Mouse (Mus musculus) lung, embryonic 16.5 days (tissue): ENCODE measurements around the gene Lrrc52. TPM values are rescaled to one million over a fixed set of nuclear protein-coding genes. Genes with fewer than 3 reads are reported as not detected.

Source experiments
- ATAC-seq: fragments of 200-750 bp; cut with Nextera tagmentation; 2 replicates; pipeline ENCODE4 v1.8.0; 2017; ENCODE audit warnings: low read depth, mild to moderate bottlenecking, moderate library complexity
- H3K27ac ChIP-seq: fragments of 300-500 bp; sonication (generic); 2 replicates; pipeline ENCODE4 v1.5.1; 2014; ENCODE audit warnings: mild to moderate bottlenecking, control low read depth, low read length
- H3K27me3 ChIP-seq: fragments of 300-500 bp; sonication (generic); 2 replicates; pipeline ENCODE4 v1.6.1; 2014; ENCODE audit warnings: low read depth, low read length, mixed read lengths; ENCODE audit not compliant: control insufficient read depth, insufficient read depth
- H3K36me3 ChIP-seq: fragments of 300-500 bp; sonication (generic); 2 replicates; pipeline ENCODE4 v1.6.1; 2014; ENCODE audit warnings: low read length; ENCODE audit not compliant: control insufficient read depth, insufficient read depth
- H3K4me1 ChIP-seq: fragments of 300-500 bp; sonication (generic); replicated peaks from 2 replicates; pipeline ENCODE4 v1.6.1; 2014; ENCODE audit warnings: low read length, mixed read lengths; ENCODE audit not compliant: control insufficient read depth, insufficient read depth
- H3K4me2 ChIP-seq: fragments of 300-500 bp; sonication (generic); 2 replicates; pipeline ENCODE4 v1.6.1; 2014; ENCODE audit warnings: low read depth, low read length, control low read depth
- H3K4me3 ChIP-seq: fragments of 300-500 bp; sonication (generic); 2 replicates; pipeline ENCODE4 v1.5.1; 2014; ENCODE audit warnings: mild to moderate bottlenecking, low read length, control low read depth
- H3K9ac ChIP-seq: fragments of 300-500 bp; sonication (generic); 2 replicates; pipeline ENCODE4 v1.6.1; 2014; ENCODE audit warnings: low read length, control low read depth
- H3K9me3 ChIP-seq: fragments of 300-500 bp; sonication (generic); 2 replicates; pipeline ENCODE4 v1.6.1; 2016; ENCODE audit warnings: low read length; ENCODE audit not compliant: control insufficient read depth
- WGBS: fragments of 180-500 bp; shearing (Covaris S2); extraction: QIAGEN DNeasy Blood & Tissue Kit; methylation state at CpG from one replicate; pipeline ENCODE4 v1.1.7; 2014; 5-methylcytosine and 5-hydroxymethylcytosine counted together
- polyA plus RNA-seq: library from polyadenylated mRNA; unstranded; fragments of >200 nt; fragmentation: Nextera tagmentation; extraction: Ambion mirVana; gene quantifications from 2 replicates; pipeline ENCODE4 v1.2.1, GENCODE M21; 2015

Gene Lrrc52
- polyA plus RNA-seq, 1 experiment from 2014 or later = 0.53 TPM

GRCm38 (mm10) chr1:167422501-167423240, 43.9 kb downstream of the Lrrc52 start:
- 70% methylated on average over 11 of the region's 11 CpGs for WGBS
- ATAC-seq = no peak
- Histone ChIP-seq H3K4me2 (no peak overlapping the region), H3K27me3 (no peaks in the 10 kb centered on the region), H3K9ac (no peak overlapping the region), H3K36me3 (no peaks in the 10 kb centered on the region), H3K9me3 (no peaks in the 10 kb centered on the region), H3K27ac (no peak overlapping the region), H3K4me3 (no peak overlapping the region), H3K4me1 (no peaks in the 10 kb centered on the region)

- no peaks in the 10 kb centered on the region for H3K36me3 ChIP-seq
- no peaks in the 10 kb centered on the region for H3K27me3 ChIP-seq
- H3K4me3 ChIP-seq = no peak overlapping the region
- no peak overlapping the region for H3K9ac ChIP-seq
- no peak overlapping the region for H3K4me2 ChIP-seq
- H3K4me1 ChIP-seq = no peaks in the 10 kb centered on the region
- ATAC-seq = no peak
- no peak overlapping the region for H3K27ac ChIP-seq
- 2% methylated on average over 7 of the region's 7 CpGs for WGBS
- no peaks in the 10 kb centered on the region for H3K9me3 ChIP-seq
These were observed 51.7 kb downstream of the Lrrc52 start for GRCm38 (mm10) chr1:167414846-167415245.

- peaks cover 4% of the 10 kb centered on the region for H3K27me3 ChIP-seq
- H3K9me3 ChIP-seq = no peaks in the 10 kb centered on the region
- 57% methylated on average over 12 of the region's 12 CpGs for WGBS
- H3K27ac ChIP-seq = no peak overlapping the region
- H3K4me1 ChIP-seq = no peaks in the 10 kb centered on the region
- no peak for ATAC-seq
- H3K9ac ChIP-seq = no peak overlapping the region
- H3K4me2 ChIP-seq = no peak overlapping the region
- H3K4me3 ChIP-seq = no peak overlapping the region
- no peaks in the 10 kb centered on the region for H3K36me3 ChIP-seq
These were observed 54.4 kb downstream of the Lrrc52 start for GRCm38 (mm10) chr1:167411991-167412715.

- H3K4me1 ChIP-seq = no peaks in the 10 kb centered on the region
- H3K4me3 ChIP-seq = no peak overlapping the region
- H3K27me3 ChIP-seq = peaks cover 4% of the 10 kb centered on the region
- 72% methylated on average over 4 of the region's 4 CpGs for WGBS
- no peaks in the 10 kb centered on the region for H3K9me3 ChIP-seq
- no peak overlapping the region for H3K27ac ChIP-seq
- no peak for ATAC-seq
- no peak overlapping the region for H3K9ac ChIP-seq
- H3K4me2 ChIP-seq = no peak overlapping the region
- H3K36me3 ChIP-seq = no peaks in the 10 kb centered on the region
These were observed 57.0 kb downstream of the Lrrc52 start for GRCm38 (mm10) chr1:167409601-167410000.

- 78% methylated on average over 4 of the region's 4 CpGs for WGBS
- H3K4me2 ChIP-seq = no peak overlapping the region
These were observed 61.3 kb downstream of the Lrrc52 start for GRCm38 (mm10) chr1:167405237-167405636.

More at GRCm38 (mm10) chr1:167405237-167405636, 61.3 kb downstream of the Lrrc52 start:
- Histone ChIP-seq H3K4me3 (no peak overlapping the region), H3K36me3 (no peaks in the 10 kb centered on the region), H3K4me1 (no peaks in the 10 kb centered on the region), H3K9ac (no peak overlapping the region), H3K27ac (no peak overlapping the region), H3K9me3 (no peaks in the 10 kb centered on the region), H3K27me3 (peaks cover 4% of the 10 kb centered on the region)
- no peak for ATAC-seq

Other genes starting within 250 kb of the Lrrc52 start
- gene Uck2, start 181.5 kb downstream of the Lrrc52 start, polyA plus RNA-seq = 65.9 and 70.8 TPM in 2 replicates
- gene Tmco1, start 158.4 kb downstream of the Lrrc52 start, polyA plus RNA-seq = 123 and 125 TPM in 2 replicates
- gene Aldh9a1, start 116.8 kb downstream of the Lrrc52 start, polyA plus RNA-seq = 48.6 and 51.5 TPM in 2 replicates
- 50.8 and 62.5 TPM in 2 replicates for gene Mgst3, start 72.9 kb downstream of the Lrrc52 start, polyA plus RNA-seq
- gene Rxrg, start 131.6 kb upstream of the Lrrc52 start, polyA plus RNA-seq = 0.67 and 0.91 TPM in 2 replicates
- gene Lmx1a, start 222.5 kb upstream of the Lrrc52 start, polyA plus RNA-seq = not detected in 2 replicates